Mouse (Mus musculus): ENCODE measurements around the gene Scml4. TPM values are rescaled to one million over a fixed set of nuclear protein-coding genes. Genes with fewer than 3 reads are reported as not detected.

Scml4 gene
- polyA plus RNA-seq, 1 experiment: 32.9 TPM

DNA sequence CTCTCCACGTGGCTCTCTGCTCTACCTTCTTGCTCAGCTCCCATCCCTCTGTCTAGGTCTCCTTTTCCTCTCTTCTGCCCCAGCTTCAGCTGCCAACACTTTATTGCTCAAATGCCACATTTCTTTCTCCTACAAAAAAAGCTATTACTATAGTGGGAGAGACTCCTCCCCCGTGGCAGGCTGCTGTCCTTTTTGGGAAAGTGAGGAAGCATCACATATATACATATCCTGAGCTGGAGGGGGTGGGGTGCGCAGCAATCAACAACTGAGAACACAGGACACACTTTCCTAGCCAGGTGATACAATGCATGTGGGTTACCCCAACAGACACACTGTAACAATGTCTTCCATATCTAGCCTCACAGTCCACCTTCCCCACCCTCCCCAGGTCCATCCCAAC lies 118.2 kb downstream of the Scml4 start:
- TF ChIP-seq CTCF (IDR thresholded peaks at IDR 0.05; ENCODE audit: borderline replicate concordance, control insufficient read depth, extremely low read depth, insufficient read depth, low read length, poor library complexity) (no peak), POLR2A (IDR thresholded peaks at IDR 0.05; ENCODE audit: control insufficient read depth, extremely low read depth, insufficient read depth, low read length, poor library complexity) (no peak)
- H3K4me1 ChIP-seq (replicated peaks; ENCODE audit: control insufficient read depth, insufficient read depth, low read length): no peaks in the 10 kb centered on the region
- H3K27ac ChIP-seq (ENCODE audit: control insufficient read depth, insufficient read depth, low read length): no peak overlapping the region
- no peaks in the 10 kb centered on the region for H3K36me3 ChIP-seq (ENCODE audit: control insufficient read depth, insufficient read depth, low read length)
- H3K27me3 ChIP-seq (ENCODE audit: control insufficient read depth, insufficient read depth, low read length): no peaks in the 10 kb centered on the region
- no peak overlapping the region for H3K4me3 ChIP-seq (ENCODE audit: control insufficient read depth, insufficient read depth, low read length)
- WGBS: 71% methylated on average over 3 of the region's 3 CpGs
- DNase-seq: no peak

DNA sequence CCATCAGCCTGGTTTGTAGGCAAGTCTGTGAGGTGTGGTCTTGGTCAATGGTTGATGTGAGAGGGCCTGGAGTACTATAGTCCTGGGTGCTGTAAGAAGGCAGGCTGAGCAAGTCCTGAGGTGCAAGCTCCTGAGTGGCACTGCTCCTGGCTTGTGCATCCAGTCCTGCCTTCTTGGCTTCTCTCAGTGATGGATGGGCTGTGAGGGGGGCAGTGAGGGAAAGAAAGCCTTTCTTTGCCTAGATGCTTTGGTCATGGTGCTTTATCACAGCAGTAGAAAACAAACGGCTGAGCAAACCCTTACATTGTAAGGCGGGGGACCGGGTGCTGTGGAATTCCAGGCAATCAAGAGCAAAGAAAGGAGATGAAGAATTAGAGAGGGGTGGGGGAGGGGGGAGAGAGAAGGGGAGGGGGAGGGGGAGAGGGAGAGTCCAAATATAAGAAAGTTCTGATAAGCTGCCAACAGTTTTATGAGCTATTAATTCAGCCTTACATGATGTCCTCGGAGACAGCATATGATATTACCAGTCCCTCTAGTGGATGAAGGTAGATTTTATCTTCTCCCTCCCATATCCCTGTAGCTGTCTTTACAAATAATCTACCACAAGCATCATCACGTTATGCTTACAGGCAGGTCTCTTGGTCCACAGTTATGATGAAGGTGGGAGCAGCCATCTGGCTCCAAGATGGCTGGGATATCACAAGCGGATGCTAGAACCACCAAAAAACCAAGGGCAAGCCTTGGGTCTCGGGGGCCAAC lies 121.0 kb downstream of the Scml4 start:
- Histone ChIP-seq H3K27me3 (ENCODE audit: control insufficient read depth, insufficient read depth, low read length) (no peaks in the 10 kb centered on the region), H3K27ac (ENCODE audit: control insufficient read depth, insufficient read depth, low read length) (no peak overlapping the region), H3K4me3 (ENCODE audit: control insufficient read depth, insufficient read depth, low read length) (no peak overlapping the region), H3K36me3 (ENCODE audit: control insufficient read depth, insufficient read depth, low read length) (no peaks in the 10 kb centered on the region), H3K4me1 (replicated peaks; ENCODE audit: control insufficient read depth, insufficient read depth, low read length) (no peaks in the 10 kb centered on the region)
- WGBS: 85% methylated on average over 7 of the region's 7 CpGs
- DNase-seq: no peak
- no peak for TF ChIP-seq CTCF (IDR thresholded peaks at IDR 0.05; ENCODE audit: borderline replicate concordance, control insufficient read depth, extremely low read depth, insufficient read depth, low read length, poor library complexity)

DNA sequence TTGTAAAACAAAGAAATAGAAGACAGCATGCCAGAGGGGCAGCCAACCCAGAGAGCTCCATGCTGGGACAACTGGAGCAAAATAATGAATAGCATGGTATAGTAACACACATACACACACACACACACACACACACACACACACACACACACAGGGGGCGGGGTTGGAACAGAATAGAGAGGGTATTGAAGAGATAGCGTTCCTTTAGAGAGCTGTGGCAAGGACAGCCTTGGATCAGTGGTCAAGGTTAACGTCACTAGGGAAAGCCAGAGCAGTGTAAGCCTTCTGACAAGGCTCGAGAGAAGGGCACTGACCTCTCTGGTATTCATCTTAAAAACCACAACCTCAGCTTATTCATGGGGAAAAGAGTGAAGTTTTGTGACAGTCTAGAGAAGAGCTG lies 124.7 kb downstream of the Scml4 start:
- Histone ChIP-seq H3K36me3 (ENCODE audit: control insufficient read depth, insufficient read depth, low read length) (no peaks in the 10 kb centered on the region), H3K27me3 (ENCODE audit: control insufficient read depth, insufficient read depth, low read length) (no peaks in the 10 kb centered on the region), H3K4me3 (ENCODE audit: control insufficient read depth, insufficient read depth, low read length) (no peak overlapping the region), H3K4me1 (replicated peaks; ENCODE audit: control insufficient read depth, insufficient read depth, low read length) (no peaks in the 10 kb centered on the region), H3K27ac (ENCODE audit: control insufficient read depth, insufficient read depth, low read length) (no peak overlapping the region)
- WGBS: 81% methylated on average over 4 of the region's 4 CpGs
- no peak for TF ChIP-seq POLR2A (IDR thresholded peaks at IDR 0.05; ENCODE audit: control insufficient read depth, extremely low read depth, insufficient read depth, low read length, poor library complexity)
- TF ChIP-seq CTCF (IDR thresholded peaks at IDR 0.05; ENCODE audit: borderline replicate concordance, control insufficient read depth, extremely low read depth, insufficient read depth, low read length, poor library complexity): no peak
- DNase-seq: no peak

DNA sequence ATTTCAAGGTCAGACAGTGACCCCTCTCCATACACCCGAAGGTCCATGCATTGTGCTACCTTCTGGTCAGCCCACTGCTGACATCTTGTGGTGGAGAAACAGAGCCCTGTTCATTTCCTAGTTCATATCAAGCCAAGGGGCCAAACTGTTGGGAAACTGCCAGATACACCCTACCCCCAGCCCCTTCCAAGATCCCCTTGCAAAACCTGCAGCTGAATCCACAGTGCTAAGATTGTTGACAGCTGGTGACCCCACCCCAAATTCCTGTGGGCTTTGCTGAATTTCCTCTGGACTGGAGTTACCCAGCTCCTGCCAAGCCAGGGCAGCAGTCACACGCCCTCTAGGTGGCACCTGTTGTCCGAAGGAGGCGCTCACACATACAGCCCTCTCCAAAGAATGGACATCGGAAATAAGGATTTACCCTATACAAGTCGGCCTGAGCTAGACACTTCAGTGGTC lies 127.5 kb downstream of the Scml4 start:
- H3K36me3 ChIP-seq (ENCODE audit: control insufficient read depth, insufficient read depth, low read length): no peaks in the 10 kb centered on the region
- WGBS: 31% methylated on average over 6 of the region's 6 CpGs
- DNase-seq: peak; percentile 47
- H3K27ac ChIP-seq (ENCODE audit: control insufficient read depth, insufficient read depth, low read length): no peak overlapping the region
- H3K4me3 ChIP-seq (ENCODE audit: control insufficient read depth, insufficient read depth, low read length): no peak overlapping the region
- no peak for TF ChIP-seq POLR2A (IDR thresholded peaks at IDR 0.05; ENCODE audit: control insufficient read depth, extremely low read depth, insufficient read depth, low read length, poor library complexity)
- TF ChIP-seq CTCF (IDR thresholded peaks at IDR 0.05; ENCODE audit: borderline replicate concordance, control insufficient read depth, extremely low read depth, insufficient read depth, low read length, poor library complexity): no peak
- H3K4me1 ChIP-seq (replicated peaks; ENCODE audit: control insufficient read depth, insufficient read depth, low read length): no peaks in the 10 kb centered on the region
- H3K27me3 ChIP-seq (ENCODE audit: control insufficient read depth, insufficient read depth, low read length): no peaks in the 10 kb centered on the region

DNA sequence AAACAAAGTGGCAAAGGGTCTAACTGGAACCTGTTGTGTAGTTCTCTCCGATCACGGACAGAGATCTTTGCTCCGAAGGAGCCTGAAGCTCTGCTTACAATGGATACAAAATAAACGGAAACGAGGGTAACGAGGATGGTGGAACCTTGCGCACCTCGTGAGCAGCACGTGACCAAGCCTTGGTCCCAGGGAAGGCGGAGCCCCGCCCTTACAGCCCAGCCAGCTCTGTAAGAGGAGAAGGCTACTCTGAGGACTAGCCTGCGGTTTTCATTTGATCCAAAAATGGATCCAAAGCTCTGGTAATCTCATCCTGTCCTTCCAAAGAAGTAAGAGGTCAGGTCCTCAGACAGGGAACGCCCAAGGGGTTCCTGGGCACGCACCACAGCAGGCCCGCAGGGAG lies 128.5 kb downstream of the Scml4 start:
- no peaks in the 10 kb centered on the region for H3K36me3 ChIP-seq (ENCODE audit: control insufficient read depth, insufficient read depth, low read length)
- no peak for DNase-seq
- no peak overlapping the region for H3K27ac ChIP-seq (ENCODE audit: control insufficient read depth, insufficient read depth, low read length)
- WGBS: 86% methylated on average over 15 of the region's 15 CpGs
- TF ChIP-seq POLR2A (IDR thresholded peaks at IDR 0.05; ENCODE audit: control insufficient read depth, extremely low read depth, insufficient read depth, low read length, poor library complexity) (no peak), CTCF (IDR thresholded peaks at IDR 0.05; ENCODE audit: borderline replicate concordance, control insufficient read depth, extremely low read depth, insufficient read depth, low read length, poor library complexity) (no peak)
- no peak overlapping the region for H3K4me3 ChIP-seq (ENCODE audit: control insufficient read depth, insufficient read depth, low read length)
- H3K4me1 ChIP-seq (replicated peaks; ENCODE audit: control insufficient read depth, insufficient read depth, low read length): no peaks in the 10 kb centered on the region
- H3K27me3 ChIP-seq (ENCODE audit: control insufficient read depth, insufficient read depth, low read length): no peaks in the 10 kb centered on the region

DNA sequence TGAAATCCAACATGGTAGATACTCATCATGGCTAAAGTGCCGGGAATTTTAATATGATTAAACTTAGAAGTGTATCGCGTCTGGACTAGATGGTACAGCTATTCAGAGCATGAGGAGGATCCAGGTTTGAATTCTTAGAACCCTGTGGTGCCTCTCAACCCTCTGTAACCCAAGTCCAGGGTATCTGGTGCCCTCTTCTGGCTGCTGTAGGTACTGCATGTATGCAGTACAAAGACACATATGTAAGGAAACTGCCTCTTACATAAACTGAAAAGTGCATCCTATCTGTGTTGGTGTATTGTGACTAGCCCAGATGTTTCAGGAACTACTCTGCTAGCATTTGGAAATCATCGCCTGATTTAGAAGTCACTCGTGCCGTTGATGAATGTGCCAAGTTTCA lies 129.7 kb downstream of the Scml4 start:
- Histone ChIP-seq H3K27me3 (ENCODE audit: control insufficient read depth, insufficient read depth, low read length) (no peaks in the 10 kb centered on the region; the same call in 1 of the 2 replicates), H3K4me1 (replicated peaks; ENCODE audit: control insufficient read depth, insufficient read depth, low read length) (no peaks in the 10 kb centered on the region), H3K27ac (ENCODE audit: control insufficient read depth, insufficient read depth, low read length) (no peak overlapping the region), H3K4me3 (ENCODE audit: control insufficient read depth, insufficient read depth, low read length) (no peak overlapping the region), H3K36me3 (ENCODE audit: control insufficient read depth, insufficient read depth, low read length) (no peaks in the 10 kb centered on the region)
- TF ChIP-seq POLR2A (IDR thresholded peaks at IDR 0.05; ENCODE audit: control insufficient read depth, extremely low read depth, insufficient read depth, low read length, poor library complexity) (no peak), CTCF (IDR thresholded peaks at IDR 0.05; ENCODE audit: borderline replicate concordance, control insufficient read depth, extremely low read depth, insufficient read depth, low read length, poor library complexity) (no peak)
- 38% methylated on average over 6 of the region's 6 CpGs for WGBS
- peak; percentile 69 for DNase-seq

DNA sequence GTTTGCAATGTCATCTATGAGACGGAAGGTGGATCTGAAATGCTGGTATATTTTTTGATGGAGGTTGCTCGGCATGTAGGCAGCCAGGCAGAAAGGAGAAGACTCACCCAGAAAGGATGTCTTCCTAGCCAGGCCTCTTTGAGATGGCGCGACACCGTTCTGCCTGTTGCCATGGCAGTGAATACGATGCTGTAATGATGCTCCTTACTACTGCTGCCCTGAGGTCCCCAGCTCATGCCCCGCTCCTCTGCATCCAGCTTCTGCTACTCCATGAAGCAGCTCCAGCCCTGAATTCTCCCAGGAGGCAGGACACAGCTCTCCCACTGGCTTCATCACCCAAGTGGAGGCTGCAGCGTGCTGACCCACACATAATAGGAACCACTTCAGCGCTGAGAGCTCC lies 130.8 kb downstream of the Scml4 start:
- 81% methylated on average over 9 of the region's 9 CpGs for WGBS
- H3K4me1 ChIP-seq (replicated peaks; ENCODE audit: control insufficient read depth, insufficient read depth, low read length): no peaks in the 10 kb centered on the region
- DNase-seq: no peak
- no peaks in the 10 kb centered on the region for H3K36me3 ChIP-seq (ENCODE audit: control insufficient read depth, insufficient read depth, low read length)
- H3K27me3 ChIP-seq (ENCODE audit: control insufficient read depth, insufficient read depth, low read length): no peaks in the 10 kb centered on the region; the same call in 1 of the 2 replicates
- no peak overlapping the region for H3K4me3 ChIP-seq (ENCODE audit: control insufficient read depth, insufficient read depth, low read length)
- H3K27ac ChIP-seq (ENCODE audit: control insufficient read depth, insufficient read depth, low read length): no peak overlapping the region
- TF ChIP-seq CTCF (IDR thresholded peaks at IDR 0.05; ENCODE audit: borderline replicate concordance, control insufficient read depth, extremely low read depth, insufficient read depth, low read length, poor library complexity) (no peak), POLR2A (IDR thresholded peaks at IDR 0.05; ENCODE audit: control insufficient read depth, extremely low read depth, insufficient read depth, low read length, poor library complexity) (no peak)
